Mouse (Mus musculus) kidney, adult 9 months (tissue): ENCODE results near the gene Kctd4.

Experiments
- DNase-seq: peaks from one replicate; pipeline ENCODE4 v3.0.0; 2022

Kctd4 gene

DNA sequence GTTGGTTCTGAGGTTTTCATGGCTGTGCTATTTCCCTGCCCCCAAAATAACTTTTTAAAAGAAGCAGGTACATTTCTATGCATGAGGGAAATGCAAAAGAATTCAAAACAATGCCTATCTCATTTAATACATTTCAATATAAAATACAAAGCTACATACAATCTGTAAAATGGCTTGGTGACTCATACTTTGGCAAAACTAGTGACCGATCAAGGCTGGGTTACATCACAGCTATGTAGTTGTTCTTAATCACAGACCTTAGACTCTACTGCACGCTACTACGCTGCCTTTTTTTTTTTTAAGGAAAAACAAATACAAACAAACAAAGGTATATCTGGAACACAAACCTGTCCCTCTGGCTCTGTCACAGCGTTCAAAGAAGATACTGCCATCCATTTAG, 37.6 kb downstream of the Kctd4 start:
- no peak for DNase-seq

DNA sequence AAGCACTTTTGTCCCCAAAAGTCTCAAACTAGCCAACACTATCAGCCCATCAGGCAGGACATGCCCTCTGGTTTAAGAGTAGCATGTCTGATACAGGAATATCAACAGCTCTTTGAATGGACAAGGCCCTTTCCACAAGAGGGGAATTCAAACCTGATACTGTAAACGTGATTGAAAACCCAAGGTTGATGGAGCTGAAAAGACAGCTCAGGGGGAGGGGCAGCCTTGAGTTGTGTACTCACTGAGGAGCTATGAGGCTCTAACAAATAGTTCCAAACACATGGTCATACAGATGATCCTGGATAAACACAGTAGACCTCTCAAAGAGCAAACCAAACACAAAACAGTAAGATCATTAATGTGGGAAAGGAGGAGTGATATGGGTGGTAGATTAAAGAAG, 43.3 kb downstream of the Kctd4 start:
- DNase-seq = no peak

DNA sequence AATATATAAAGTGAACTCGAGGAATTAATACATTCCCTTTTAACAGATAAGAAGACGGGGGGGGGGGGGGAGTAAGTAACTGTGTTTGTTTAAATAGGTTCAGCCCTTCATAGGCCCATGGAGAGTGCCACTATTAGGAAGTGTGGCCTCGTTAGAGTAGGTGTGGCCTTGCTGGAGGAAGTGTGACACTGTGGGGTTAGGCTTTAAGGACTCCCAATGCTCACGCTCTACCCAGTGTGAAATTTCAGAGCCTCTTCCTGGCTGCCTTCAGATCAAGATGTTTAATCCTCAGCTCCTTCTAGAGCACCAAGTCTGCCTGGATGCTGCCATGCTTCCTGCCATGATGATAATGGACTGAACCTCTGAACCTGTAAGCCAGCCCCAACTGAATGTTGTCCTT, 47.0 kb downstream of the Kctd4 start:
- DNase-seq = no peak

DNA sequence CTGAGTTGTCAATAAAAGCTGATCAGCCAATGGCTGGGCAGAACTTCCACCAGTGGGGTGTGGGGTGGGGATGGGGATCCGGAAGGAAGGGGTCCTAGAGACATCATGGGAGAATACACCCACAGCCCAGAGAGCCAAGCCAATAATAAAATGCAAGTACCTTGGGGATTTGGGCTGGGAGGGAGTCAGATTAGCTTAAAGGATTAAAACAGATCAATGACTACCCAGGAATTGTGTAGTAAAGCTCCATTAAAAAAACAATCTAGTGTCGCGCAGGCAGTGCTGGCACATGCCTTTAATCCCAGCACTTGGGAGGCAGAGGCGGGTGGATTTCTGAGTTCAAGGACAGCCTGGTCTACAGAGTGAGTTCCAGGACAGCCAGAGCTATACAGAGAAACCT, 50.2 kb downstream of the Kctd4 start:
- no peak for DNase-seq

DNA sequence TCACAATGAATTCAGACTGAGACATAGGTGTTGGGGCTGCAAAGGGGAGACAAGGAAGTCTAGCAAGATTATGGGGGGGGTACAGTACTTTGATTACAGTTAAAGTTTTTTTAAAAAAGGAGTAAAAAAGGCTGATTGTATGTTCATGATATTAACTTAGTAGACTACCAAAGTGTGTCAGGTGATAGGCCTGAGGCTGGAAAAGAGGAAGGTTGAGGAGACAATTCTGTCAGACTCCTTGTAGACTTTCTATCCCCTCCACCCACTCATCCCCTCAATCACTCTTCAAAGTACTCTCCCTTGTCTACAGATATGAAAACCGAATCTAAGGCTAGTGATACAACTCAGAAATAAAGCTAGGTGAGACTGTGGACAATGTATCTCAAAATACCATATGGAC, 53.4 kb downstream of the Kctd4 start:
- no peak for DNase-seq

DNA sequence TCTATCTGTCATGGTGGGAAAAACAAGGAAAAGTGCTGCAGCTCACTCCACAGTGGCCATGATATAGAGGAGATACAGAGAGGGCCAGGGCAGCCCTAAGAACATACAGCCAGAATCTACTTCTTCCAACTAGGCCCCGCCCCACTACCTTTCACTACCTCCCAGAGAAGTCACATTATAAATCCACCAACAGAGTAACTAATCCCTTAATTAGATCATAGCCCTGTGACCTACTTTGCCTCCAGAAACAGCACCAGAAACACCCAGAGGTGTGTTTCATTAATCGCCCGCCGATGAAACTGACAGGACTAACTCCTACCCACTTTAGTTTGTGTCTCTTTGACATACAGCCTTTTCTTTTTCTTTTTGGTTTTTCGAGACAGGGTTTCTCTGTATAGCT, 54.4 kb downstream of the Kctd4 start:
- no peak for DNase-seq

DNA sequence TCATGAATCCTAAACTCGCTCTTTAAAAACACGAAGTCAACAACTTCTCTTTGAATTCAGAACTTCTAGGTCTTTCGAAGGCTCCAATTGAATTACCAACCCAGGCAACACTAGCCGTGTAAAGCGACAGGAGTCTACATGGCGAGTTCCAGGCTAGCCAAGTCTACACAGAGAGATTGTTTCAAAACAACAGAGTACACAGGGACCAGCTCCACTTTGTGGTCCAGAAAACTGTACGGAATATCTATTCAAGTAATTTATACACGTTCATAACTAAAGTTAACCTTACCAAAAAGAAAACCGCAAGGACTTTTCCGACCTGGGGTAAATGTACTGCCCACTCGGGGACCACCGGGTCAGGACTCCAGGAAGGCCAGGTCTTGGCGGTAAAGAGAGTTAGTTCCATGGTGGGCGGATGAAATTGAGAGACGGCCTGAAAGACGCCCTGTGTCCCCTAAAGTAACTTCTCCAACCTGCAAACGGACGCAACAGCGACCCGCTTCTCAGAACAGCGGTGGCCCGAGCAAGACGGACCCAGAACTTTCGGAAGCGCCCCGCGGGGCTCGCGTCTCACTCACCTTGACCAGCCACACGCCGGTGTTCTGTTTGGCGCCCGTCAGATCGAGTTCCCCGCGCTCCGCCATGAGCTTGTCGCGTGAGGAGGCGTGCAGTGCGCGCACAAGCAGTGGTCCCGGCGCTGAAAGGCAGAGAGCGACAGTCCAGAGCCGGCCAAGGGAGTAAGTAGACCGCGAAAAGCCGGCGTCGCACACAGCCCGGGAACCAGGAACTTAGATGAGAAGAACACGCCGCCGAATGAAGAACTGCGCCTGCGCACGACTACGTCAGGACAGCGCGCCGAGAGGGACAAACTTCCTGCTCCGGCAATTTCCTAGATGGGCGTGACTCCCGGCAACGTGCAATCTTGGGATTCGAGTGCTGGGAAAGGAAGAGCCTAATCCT, 55.6 kb downstream of the Kctd4 start, which contains the start of gene Gtf2f2:
Gene Gtf2f2, minus strand, starts transcription at position 764 of the 960 bp plus-strand sequence.
- DNase-seq = peak; percentile 95

DNA sequence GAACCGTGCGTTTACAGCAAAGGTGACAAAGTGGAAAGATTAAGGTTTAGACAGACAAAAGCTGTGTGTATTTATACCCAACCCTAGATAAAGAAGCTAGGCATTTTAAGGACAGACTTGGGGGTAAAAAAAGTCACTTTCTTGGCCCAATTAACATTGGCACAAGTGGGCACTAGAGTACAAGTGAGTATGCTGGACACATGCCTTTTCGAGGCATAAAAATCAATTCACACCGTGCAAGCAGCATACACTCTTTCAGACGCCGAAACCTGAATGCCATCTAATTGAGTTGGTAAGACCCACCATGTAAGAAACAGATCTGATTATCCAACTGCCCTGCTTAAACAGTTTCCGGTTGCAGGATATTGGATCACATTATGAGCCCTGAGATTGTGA, 56.3 kb downstream of the Kctd4 start:
- no peak for DNase-seq

DNA sequence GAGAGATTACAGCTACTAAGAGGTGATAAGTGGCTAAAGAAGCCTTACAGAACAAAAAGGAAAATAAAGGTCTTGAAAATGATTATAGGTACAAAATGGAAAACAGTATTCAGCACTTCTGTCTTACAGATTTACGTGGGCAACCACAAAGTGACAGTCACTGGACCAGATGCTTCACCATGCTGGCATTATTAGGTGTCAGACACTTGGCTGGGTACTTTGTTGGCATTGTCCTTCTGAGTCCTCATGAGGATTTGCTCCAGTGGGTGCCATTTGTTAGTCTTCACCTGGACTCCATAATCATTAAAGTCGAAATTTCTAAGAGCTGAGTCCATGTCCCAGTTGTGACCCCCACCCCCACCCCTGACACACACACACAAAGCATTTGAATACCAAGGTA, 59.5 kb downstream of the Kctd4 start:
- no peak for DNase-seq
